Mouse (Mus musculus) forebrain, embryonic 14.5 days (tissue): ENCODE data around the gene Fam155a. TPM values are rescaled to one million over a fixed set of nuclear protein-coding genes. Genes with fewer than 3 reads are reported as not detected.

Experiments used
- ATAC-seq: fragments of 200-750 bp; cut with Nextera tagmentation; 2 replicates; pipeline ENCODE4 v1.8.0; 2017; ENCODE audit warnings: mild to moderate bottlenecking, moderate library complexity
- DNase-seq: peaks from one replicate; pipeline ENCODE4 v3.0.0-alpha.2; 2015; ENCODE audit warnings: low spot score
- H3K27ac ChIP-seq: fragments of 300-500 bp; sonication (generic); 2 replicates; pipeline ENCODE4 v1.5.1; 2014; ENCODE audit warnings: low read depth, mild to moderate bottlenecking, control low read depth, low read length, moderate library complexity
- H3K27me3 ChIP-seq: fragments of 300-500 bp; sonication (generic); replicated peaks from 2 replicates; pipeline ENCODE4 v1.6.1; 2014; ENCODE audit warnings: low read length, control low read depth, mixed read lengths; ENCODE audit not compliant: control insufficient read depth, insufficient read depth
- H3K36me3 ChIP-seq: fragments of 300-500 bp; sonication (generic); 2 replicates; pipeline ENCODE4 v1.6.1; 2014; ENCODE audit warnings: low read length, control low read depth; ENCODE audit not compliant: control insufficient read depth, insufficient read depth
- H3K4me1 ChIP-seq: fragments of 300-500 bp; sonication (generic); 2 replicates; pipeline ENCODE4 v1.6.1; 2014; ENCODE audit warnings: antibody characterized with exemption, low read length, control low read depth; ENCODE audit not compliant: control insufficient read depth, insufficient read depth
- H3K4me2 ChIP-seq: fragments of 300-500 bp; sonication (generic); 2 replicates; pipeline ENCODE4 v1.6.1; 2014; ENCODE audit warnings: mild to moderate bottlenecking, control low read depth, low read length
- H3K4me3 ChIP-seq: fragments of 300-500 bp; sonication (generic); 2 replicates; pipeline ENCODE4 v1.5.1; 2014; ENCODE audit warnings: low read depth, low read length, control low read depth
- H3K9ac ChIP-seq: fragments of 300-500 bp; sonication (generic); 2 replicates; pipeline ENCODE4 v1.6.1; 2014; ENCODE audit warnings: mild to moderate bottlenecking, low read length, control low read depth, moderate library complexity
- H3K9me3 ChIP-seq: fragments of 300-500 bp; sonication (generic); replicated peaks from 2 replicates; pipeline ENCODE4 v1.6.1; 2016; ENCODE audit warnings: low read length, control low read depth, mixed read lengths; ENCODE audit not compliant: control insufficient read depth
- WGBS: fragments of 180-500 bp; shearing (Covaris S2); extraction: QIAGEN DNeasy Blood & Tissue Kit; methylation state at CpG from one replicate; pipeline ENCODE4 v1.1.7; 2014; 5-methylcytosine and 5-hydroxymethylcytosine counted together
- polyA plus RNA-seq: library from polyadenylated mRNA; unstranded; fragments of >200 nt; fragmentation: Nextera tagmentation; extraction: Ambion mirVana; gene quantifications from 2 replicates; pipeline ENCODE4 v1.2.1, GENCODE M21; 2014

Fam155a gene
- polyA plus RNA-seq, 1 experiment from 2014 or later, result 12.1 TPM

GRCm38 (mm10) chr8:9337905-9338304 is 433.1 kb downstream of the Fam155a start:
- no peak for ATAC-seq
- H3K4me1 ChIP-seq, result no peaks in the 10 kb centered on the region
- H3K9ac ChIP-seq, result no peak overlapping the region
- DNase-seq, result no peak
- H3K27me3 ChIP-seq, result no peaks in the 10 kb centered on the region
- no peaks in the 10 kb centered on the region for H3K36me3 ChIP-seq
- H3K9me3 ChIP-seq, result no peaks in the 10 kb centered on the region
- H3K27ac ChIP-seq, result no peak overlapping the region
- 87% methylated on average over 8 of the region's 8 CpGs for WGBS
- no peak overlapping the region for H3K4me2 ChIP-seq
- H3K4me3 ChIP-seq, result no peak overlapping the region

- WGBS, result 13% methylated on average over 6 of the region's 6 CpGs
- H3K27ac ChIP-seq, result no peak overlapping the region
- no peak overlapping the region for H3K9ac ChIP-seq
- H3K27me3 ChIP-seq, result no peaks in the 10 kb centered on the region
- DNase-seq (peak; percentile 33), ATAC-seq (no peak)
- no peaks in the 10 kb centered on the region for H3K4me1 ChIP-seq
- H3K4me2 ChIP-seq, result no peak overlapping the region
- H3K36me3 ChIP-seq, result no peaks in the 10 kb centered on the region
- H3K4me3 ChIP-seq, result no peak overlapping the region
- no peaks in the 10 kb centered on the region for H3K9me3 ChIP-seq
These were observed 435.0 kb downstream of the Fam155a start for GRCm38 (mm10) chr8:9335933-9336303.

GRCm38 (mm10) chr8:9335285-9335932 is 435.6 kb downstream of the Fam155a start:
- Histone ChIP-seq H3K9me3 (no peaks in the 10 kb centered on the region), H3K27me3 (no peaks in the 10 kb centered on the region), H3K27ac (no peak overlapping the region), H3K9ac (no peak overlapping the region), H3K4me2 (no peak overlapping the region), H3K4me3 (no peak overlapping the region), H3K36me3 (no peaks in the 10 kb centered on the region), H3K4me1 (no peaks in the 10 kb centered on the region)
- DNase-seq (no peak), ATAC-seq (no peak)
- 52% methylated on average over 10 of the region's 10 CpGs for WGBS

- ATAC-seq (no peak), DNase-seq (no peak)
- no peaks in the 10 kb centered on the region for H3K9me3 ChIP-seq
- H3K9ac ChIP-seq, result no peak overlapping the region
- H3K4me1 ChIP-seq, result no peaks in the 10 kb centered on the region
- H3K27me3 ChIP-seq, result no peaks in the 10 kb centered on the region
- no peak overlapping the region for H3K27ac ChIP-seq
- H3K36me3 ChIP-seq, result no peaks in the 10 kb centered on the region
- H3K4me3 ChIP-seq, result no peak overlapping the region
- 88% methylated on average over 2 of the region's 2 CpGs for WGBS
- H3K4me2 ChIP-seq, result no peak overlapping the region
These were observed 438.2 kb downstream of the Fam155a start for GRCm38 (mm10) chr8:9332766-9333165.

GRCm38 (mm10) chr8:9309456-9309855 is 461.5 kb downstream of the Fam155a start:
- Histone ChIP-seq H3K4me2 (no peak overlapping the region), H3K27ac (no peak overlapping the region), H3K27me3 (no peaks in the 10 kb centered on the region), H3K9ac (no peak overlapping the region), H3K36me3 (no peaks in the 10 kb centered on the region), H3K4me1 (no peaks in the 10 kb centered on the region), H3K4me3 (no peak overlapping the region), H3K9me3 (no peaks in the 10 kb centered on the region)
- 38% methylated on average over 8 of the region's 8 CpGs for WGBS
- ATAC-seq, result no peak
- peak; percentile 16 for DNase-seq

GRCm38 (mm10) chr8:9303526-9304135 is 467.3 kb downstream of the Fam155a start:
- no peaks in the 10 kb centered on the region for H3K36me3 ChIP-seq
- H3K9ac ChIP-seq, result no peak overlapping the region
- no peaks in the 10 kb centered on the region for H3K27me3 ChIP-seq
- no peak overlapping the region for H3K4me3 ChIP-seq
- no peaks in the 10 kb centered on the region for H3K9me3 ChIP-seq
- DNase-seq (peak; percentile 33), ATAC-seq (peak; percentile 65; the same call in 1 of the 2 replicates)
- 39% methylated on average over 6 of the region's 6 CpGs for WGBS
- H3K4me2 ChIP-seq, result no peak overlapping the region
- H3K27ac ChIP-seq, result no peak overlapping the region
- no peaks in the 10 kb centered on the region for H3K4me1 ChIP-seq

- H3K27ac ChIP-seq, result no peak overlapping the region
- no peaks in the 10 kb centered on the region for H3K9me3 ChIP-seq
- ATAC-seq, result no peak
- WGBS, result 64% methylated on average over 2 of the region's 2 CpGs
- H3K4me1 ChIP-seq, result no peaks in the 10 kb centered on the region
- no peak overlapping the region for H3K4me2 ChIP-seq
- H3K27me3 ChIP-seq, result no peaks in the 10 kb centered on the region
- no peak overlapping the region for H3K9ac ChIP-seq
- H3K4me3 ChIP-seq, result no peak overlapping the region
- H3K36me3 ChIP-seq, result no peaks in the 10 kb centered on the region
- DNase-seq, result peak; percentile 14
These were observed 475.9 kb downstream of the Fam155a start for GRCm38 (mm10) chr8:9295046-9295445.

GRCm38 (mm10) chr8:9292532-9292931 is 478.4 kb downstream of the Fam155a start:
- WGBS, result 75% methylated on average over 2 of the region's 2 CpGs
- H3K9me3 ChIP-seq, result no peaks in the 10 kb centered on the region
- no peak overlapping the region for H3K9ac ChIP-seq
- no peaks in the 10 kb centered on the region for H3K36me3 ChIP-seq
- ATAC-seq (no peak), DNase-seq (no peak)
- H3K4me1 ChIP-seq, result no peaks in the 10 kb centered on the region
- no peaks in the 10 kb centered on the region for H3K27me3 ChIP-seq
- no peak overlapping the region for H3K4me2 ChIP-seq
- H3K4me3 ChIP-seq, result no peak overlapping the region
- no peak overlapping the region for H3K27ac ChIP-seq

GRCm38 (mm10) chr8:9288015-9288729 is 482.8 kb downstream of the Fam155a start:
- H3K27ac ChIP-seq, result no peak overlapping the region
- H3K4me1 ChIP-seq, result no peaks in the 10 kb centered on the region
- H3K4me2 ChIP-seq, result no peak overlapping the region
- no peak overlapping the region for H3K9ac ChIP-seq
- WGBS, result 22% methylated on average over 8 of the region's 8 CpGs
- no peaks in the 10 kb centered on the region for H3K36me3 ChIP-seq
- H3K9me3 ChIP-seq, result no peaks in the 10 kb centered on the region
- H3K27me3 ChIP-seq, result no peaks in the 10 kb centered on the region
- ATAC-seq (no peak), DNase-seq (no peak)
- H3K4me3 ChIP-seq, result no peak overlapping the region
